12 mouse cellular contexts compared by ENCODE assay signal in genomic region chr6:87866211-87866610, GRCm38 (mm10).
"Had no signal": no experiment of that assay in that cellular context is flagged by ENCODE, and none has a peak within 500 bp of the region (broad histone marks: within the 10 kb centered on the region; RNA-seq: fewer than 3 reads in every experiment).

No protein-coding gene starts in this region.

- H3K27me3 ChIP-seq: limb, embryonic 15.5 days; lung, embryonic 15.5 days; midbrain, embryonic 13.5 days had no signal

- H3K9ac ChIP-seq: limb, embryonic 15.5 days; lung, embryonic 15.5 days; midbrain, embryonic 13.5 days had no signal

- ATAC-seq: midbrain, embryonic 13.5 days had no signal

- H3K27ac ChIP-seq: kidney, postnatal 0 days; limb, embryonic 15.5 days; lung, embryonic 15.5 days; midbrain, embryonic 13.5 days had no signal

- H3K4me3 ChIP-seq: limb, embryonic 15.5 days; lung, embryonic 15.5 days; midbrain, embryonic 13.5 days had no signal

- H3K4me2 ChIP-seq: limb, embryonic 15.5 days; lung, embryonic 15.5 days; midbrain, embryonic 13.5 days had no signal

- DNase-seq: kidney, adult 11 months; kidney, adult 9 months; kidney, postnatal 36 days; layer of hippocampus, adult 9-11 months; layer of hippocampus, postnatal 36 days; lung, postnatal 14 days; right cerebral cortex, postnatal 14 days; thymus, postnatal 36 days had no signal

- H3K36me3 ChIP-seq: limb, embryonic 15.5 days; lung, embryonic 15.5 days; midbrain, embryonic 13.5 days had no signal

- H3K9me3 ChIP-seq: limb, embryonic 15.5 days; lung, embryonic 15.5 days; midbrain, embryonic 13.5 days had no signal

- H3K4me1 ChIP-seq: limb, embryonic 15.5 days; midbrain, embryonic 13.5 days had no signal
